Mouse (Mus musculus) sigmoid colon, adult 10 weeks (tissue): ENCODE data around the gene Gpr31b. TPM values are rescaled to one million over a fixed set of nuclear protein-coding genes. Genes with fewer than 3 reads are reported as not detected.

Source experiments
- polyA plus RNA-seq: library from polyadenylated mRNA; stranded (reverse); fragments of 350-450 nt; fragmentation: Illumina TruSeq; extraction: RNeasy Lipid Tissue Mini Kit (QIAGEN cat#74804); gene quantifications from one replicate; pipeline ENCODE4 v1.2.3, GENCODE M21; 2014; ENCODE audit warnings: low read depth, low replicate concordance

Gpr31b gene
- polyA plus RNA-seq = not detected

GRCm38 (mm10) chr17:13052124-13052813 lies at the start of gene Gpr31b:
Gpr31b (minus strand) TSS chr17:13052296.

GRCm38 (mm10) chr17:13060804-13061203 lies 8.7 kb upstream of the Gpr31b start, which contains the start of gene Tcp10b:
Tcp10b (plus strand) TSS chr17:13061104.

GRCm38 (mm10) chr17:13006546-13006945 lies 45.5 kb downstream of the Gpr31b start, which contains the start of gene Sod2:
Sod2 (plus strand) TSS chr17:13006846.

Other genes with a start within 250 kb of the Gpr31b start
- gene Mas1, start 184.2 kb downstream of the Gpr31b start, polyA plus RNA-seq = not detected
- gene Mrgprh, start 176.3 kb downstream of the Gpr31b start, polyA plus RNA-seq = not detected
- gene Pnldc1, start 142.1 kb downstream of the Gpr31b start, polyA plus RNA-seq = not detected
- gene Tcp1, start 136.6 kb downstream of the Gpr31b start, polyA plus RNA-seq = 398 TPM
- 98.0 TPM for gene Mrpl18, start 136.0 kb downstream of the Gpr31b start, polyA plus RNA-seq
- not detected for gene Acat3, start 111.7 kb downstream of the Gpr31b start, polyA plus RNA-seq
- gene Acat2, start 91.5 kb downstream of the Gpr31b start, polyA plus RNA-seq = 29.1 TPM
- gene Wtap, start 58.1 kb downstream of the Gpr31b start, polyA plus RNA-seq = 194 TPM
- gene Sod2, start 45.5 kb downstream of the Gpr31b start, polyA plus RNA-seq = 86.8 TPM
- 0.25 TPM for gene Tcp10b, start 8.8 kb upstream of the Gpr31b start, polyA plus RNA-seq
- not detected for gene Unc93a, start 79.5 kb upstream of the Gpr31b start, polyA plus RNA-seq
- not detected for gene Smok2a, start 168.9 kb upstream of the Gpr31b start, polyA plus RNA-seq
- not detected for gene Smok2b, start 178.0 kb upstream of the Gpr31b start, polyA plus RNA-seq